Mouse (Mus musculus) cerebellum, postnatal 10 days (tissue): Measurements from ENCODE around the gene Ttc6.

ENCODE experiments used
- DNase-seq, 2 experiments: peaks; one replicate each; pipeline ENCODE4 v3.0.0; 2021; ENCODE audit warnings: mixed read lengths in 2 of 2

Gene Ttc6

DNA sequence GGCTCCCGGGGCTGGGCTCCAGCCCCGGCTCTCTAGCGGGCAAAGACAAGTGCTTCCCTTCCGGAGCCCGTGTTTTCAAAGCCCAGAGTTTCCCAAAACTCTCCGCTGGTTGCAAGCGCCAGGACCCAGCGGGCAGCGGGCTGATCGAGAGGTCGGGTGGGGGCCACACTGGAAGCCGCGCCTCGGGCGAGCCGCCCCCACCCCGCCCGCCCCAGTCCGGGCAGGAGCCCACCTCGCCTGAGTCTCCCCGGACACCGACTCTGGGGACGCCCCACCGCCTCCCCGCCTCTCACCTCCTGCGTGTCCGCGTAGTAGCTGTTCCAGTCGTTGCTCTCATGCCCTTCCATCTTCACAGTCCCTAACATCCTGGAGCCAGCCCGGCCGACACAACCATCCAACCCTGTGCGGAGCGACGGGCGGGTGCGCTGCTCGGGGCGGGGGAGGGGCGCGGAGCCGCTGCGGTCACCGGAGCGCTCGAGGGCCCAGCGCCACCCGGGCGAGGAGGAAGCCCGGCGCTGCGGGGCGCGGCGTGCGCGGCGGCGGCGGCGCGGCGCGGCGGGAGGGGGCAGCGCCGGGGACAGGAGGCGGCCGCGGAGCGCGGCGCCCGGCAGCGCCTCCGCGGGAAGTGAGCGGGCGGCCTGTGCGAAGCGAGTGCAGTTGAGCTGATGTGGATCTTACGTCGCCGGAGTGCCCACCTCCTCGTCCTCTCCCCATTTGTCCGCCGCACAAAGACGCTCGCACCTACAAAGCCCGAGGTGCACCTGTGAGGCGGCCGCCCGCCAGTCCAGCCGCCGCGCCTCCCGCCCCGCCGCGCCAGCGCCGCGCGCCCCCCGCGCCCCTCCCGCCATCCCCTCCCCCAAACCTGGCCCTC lies 18.3 kb upstream of the Ttc6 start:
- DNase-seq: peak; percentile 49 to 50

DNA sequence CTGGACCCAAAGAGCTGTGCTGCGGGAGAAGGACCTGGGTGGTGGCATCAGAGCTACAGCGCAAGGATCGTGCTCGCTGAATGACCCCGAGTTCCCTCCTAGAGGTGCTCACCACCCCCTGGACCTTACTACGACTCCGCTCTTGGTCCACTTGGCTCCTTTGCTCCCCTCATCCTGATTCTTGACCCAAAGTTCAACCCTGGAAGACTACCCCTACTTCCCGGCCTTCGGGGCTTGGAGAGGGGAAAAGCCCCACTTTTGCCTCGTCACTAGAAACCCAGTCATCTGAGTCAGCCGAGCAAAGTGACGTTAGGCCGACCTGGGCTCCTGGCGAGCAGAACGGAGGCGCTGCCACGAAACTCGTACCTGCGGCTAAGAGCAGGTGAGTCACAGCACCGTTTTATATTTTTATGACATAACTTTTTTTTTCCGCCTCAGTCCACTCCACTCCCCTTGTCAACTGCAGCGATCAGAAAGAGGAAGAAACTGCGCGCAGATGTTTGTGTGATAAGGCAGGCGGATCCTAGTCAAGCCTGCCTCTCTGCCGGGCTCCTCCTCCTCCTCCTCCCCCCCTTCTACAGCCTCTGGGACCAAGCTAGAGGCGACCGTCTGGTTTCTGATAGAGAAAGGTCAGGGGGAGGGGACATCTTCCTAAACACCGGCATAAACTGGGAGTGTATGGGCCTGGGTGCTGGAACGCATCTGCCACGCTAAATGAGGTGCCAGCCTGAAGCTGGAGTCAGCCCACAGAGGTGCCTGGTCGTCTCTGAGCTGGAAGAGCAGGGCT lies 17.3 kb upstream of the Ttc6 start, which contains the start of gene Foxa1:
Gene Foxa1, minus strand, starts transcription at position 502 of the 787 bp plus-strand sequence.
- DNase-seq: peak in 1 of 2 experiments; percentile 26

- DNase-seq: no peak
Measured at GRCm38 (mm10) chr12:57547890-57548289, 16.0 kb upstream of the Ttc6 start.

DNA sequence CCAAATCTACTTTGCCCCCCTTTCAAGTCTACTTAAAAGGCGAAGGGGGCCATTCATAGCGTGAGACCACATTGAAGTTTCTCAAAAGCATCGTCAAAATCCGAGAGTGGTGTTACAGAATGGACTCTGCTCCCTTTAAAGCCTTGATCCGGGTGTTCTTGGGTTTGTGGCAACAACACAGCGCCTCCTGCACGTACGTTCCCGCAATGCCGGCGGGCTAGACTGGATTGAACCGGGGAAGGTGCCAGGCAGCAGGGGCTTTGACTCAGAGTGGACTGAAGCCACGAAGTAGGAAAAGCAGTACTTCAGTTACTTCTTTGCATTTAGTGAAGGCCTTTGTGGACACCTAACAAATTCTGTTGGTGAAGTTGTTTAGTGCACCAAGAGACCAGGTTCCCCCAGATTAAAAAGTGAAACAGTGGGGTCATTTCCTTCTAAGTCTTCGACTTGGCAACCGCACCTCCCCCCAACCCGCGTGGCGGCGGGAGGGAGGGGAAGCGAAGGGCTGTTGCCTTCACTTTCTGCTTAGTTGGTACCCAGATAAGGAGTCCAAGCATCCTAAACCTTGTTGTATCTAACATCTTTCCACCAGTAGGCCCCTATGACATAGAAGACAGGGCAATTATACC lies 15.4 kb upstream of the Ttc6 start:
- DNase-seq: peak; percentile 43 to 45

GRCm38 (mm10) chr12:57548981-57549666 lies 14.8 kb upstream of the Ttc6 start:
- DNase-seq: peak in 1 of 2 experiments; percentile 16

GRCm38 (mm10) chr12:57549667-57550160 lies 14.2 kb upstream of the Ttc6 start:
- DNase-seq: no peak

GRCm38 (mm10) chr12:57550181-57550808 lies 13.6 kb upstream of the Ttc6 start:
- peak in 1 of 2 experiments; percentile 15 for DNase-seq

DNA sequence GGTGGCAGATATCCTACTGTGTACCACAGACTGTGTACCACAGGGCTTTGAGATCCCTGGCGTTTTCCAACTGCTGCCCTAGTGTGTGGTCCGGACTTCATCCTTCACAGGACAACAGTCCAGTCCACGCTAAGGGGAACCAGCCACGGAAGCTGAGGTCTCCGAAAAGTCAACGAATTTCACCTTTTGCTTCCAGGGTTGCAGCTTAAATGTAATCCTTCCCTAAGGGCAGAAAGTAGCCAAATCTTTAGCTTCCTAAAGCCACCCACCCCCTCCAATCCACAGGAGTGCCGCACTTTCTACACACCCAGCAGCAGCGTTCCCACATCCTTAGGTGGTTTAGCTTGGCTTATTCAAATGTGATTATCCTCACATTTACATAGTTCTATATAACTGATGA lies 13.0 kb upstream of the Ttc6 start:
- peak in 1 of 2 experiments; percentile 16 for DNase-seq

DNA sequence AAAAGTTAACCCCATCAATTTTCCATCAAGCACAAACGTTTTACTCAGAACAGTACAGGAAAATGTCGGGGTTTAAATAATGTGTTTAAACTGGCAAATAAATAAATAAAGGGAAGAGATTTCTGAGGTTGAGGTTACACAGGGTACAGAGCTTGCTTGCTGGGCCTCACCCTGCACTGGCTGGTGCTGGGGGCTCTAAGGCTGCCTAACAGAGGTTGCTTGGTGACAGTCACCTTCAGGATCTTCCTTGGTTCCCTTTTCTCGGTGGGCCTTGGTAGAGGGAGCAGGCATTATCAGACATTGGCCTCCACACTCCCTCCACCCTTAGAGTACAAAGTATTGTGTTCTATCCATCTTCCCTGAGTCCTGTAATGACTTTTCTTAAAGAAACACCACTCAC lies 11.6 kb upstream of the Ttc6 start:
- DNase-seq: no peak

GRCm38 (mm10) chr12:57554091-57554490 lies 9.8 kb upstream of the Ttc6 start:
- DNase-seq: no peak

GRCm38 (mm10) chr12:57571773-57572172 lies 7.9 kb downstream of the Ttc6 start:
- no peak for DNase-seq

- DNase-seq: no peak
Measured at GRCm38 (mm10) chr12:57572415-57572814, 8.5 kb downstream of the Ttc6 start.

DNA sequence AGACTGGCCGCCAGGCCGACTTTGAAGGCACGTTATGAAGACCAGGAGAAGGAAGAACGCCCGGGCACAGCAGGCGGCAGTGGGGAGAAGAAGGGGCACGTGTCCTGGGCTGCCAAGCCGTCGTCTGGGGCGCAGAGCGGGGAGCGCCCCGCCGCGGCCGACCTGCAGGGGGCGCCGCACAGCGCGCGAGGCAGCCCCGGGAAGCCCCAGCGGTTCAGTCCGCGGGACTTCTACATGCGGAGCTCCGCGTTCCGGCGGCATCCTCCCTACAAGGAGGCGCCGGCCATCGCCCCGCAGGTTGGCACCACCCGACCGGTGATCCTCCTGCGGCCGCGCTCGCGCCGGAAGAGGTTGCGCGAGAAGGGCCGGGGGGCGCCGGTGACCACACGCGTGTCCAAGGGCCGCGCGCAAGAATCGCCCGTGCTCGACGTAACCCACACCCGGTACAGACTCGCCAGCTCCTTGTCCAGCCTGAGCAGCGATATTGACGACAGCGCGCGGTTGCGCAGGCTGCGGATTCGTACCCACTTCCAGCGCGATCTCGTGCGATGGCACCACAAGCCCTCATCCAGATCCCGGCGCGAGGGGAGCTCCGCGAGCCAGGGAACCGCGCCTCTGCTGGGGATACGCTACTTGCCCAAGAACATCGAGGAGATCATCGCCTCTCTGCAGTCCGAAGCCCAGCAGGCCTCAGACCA lies 12.2 kb downstream of the Ttc6 start:
- DNase-seq: peak; percentile 45 to 60

DNA sequence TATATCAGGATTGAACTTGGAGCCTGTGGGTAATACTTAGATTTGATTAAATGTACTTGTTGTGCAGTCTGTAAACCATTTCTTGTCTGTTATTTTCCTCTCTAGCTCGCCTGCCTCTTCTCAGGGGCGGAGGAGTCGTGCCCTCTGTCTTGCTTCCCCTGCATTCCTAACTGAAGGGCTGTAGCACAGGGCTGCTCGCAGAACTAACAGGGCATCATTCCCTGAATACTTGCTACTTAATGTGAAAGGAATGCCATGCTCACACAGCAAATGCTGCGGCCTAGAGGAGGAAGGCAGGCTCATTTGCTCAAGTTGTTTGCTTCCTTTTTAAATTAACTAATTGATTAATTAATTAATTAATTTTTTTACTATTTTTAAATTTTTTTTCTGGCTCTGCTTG lies 43.7 kb downstream of the Ttc6 start:
- no peak for DNase-seq

DNA sequence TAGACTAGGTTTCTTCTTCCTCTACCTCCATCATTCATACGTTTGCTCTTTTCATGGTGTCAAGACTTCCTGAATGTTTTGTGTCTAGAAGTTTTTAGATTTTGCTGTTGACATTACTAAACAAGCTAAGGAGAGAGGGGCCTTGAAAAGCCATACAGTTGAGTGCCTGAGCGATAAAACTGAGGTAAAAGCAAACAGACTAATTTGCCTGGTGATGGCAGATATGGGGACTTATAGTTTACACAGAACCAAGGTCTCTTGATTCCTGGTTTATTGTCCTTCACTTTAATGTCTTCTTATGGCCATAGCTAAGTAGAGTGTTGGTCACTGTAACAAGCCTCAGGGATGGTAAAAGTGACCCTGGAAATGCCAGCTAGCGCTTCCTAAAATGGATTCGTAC lies 51.2 kb downstream of the Ttc6 start:
- no peak for DNase-seq

DNA sequence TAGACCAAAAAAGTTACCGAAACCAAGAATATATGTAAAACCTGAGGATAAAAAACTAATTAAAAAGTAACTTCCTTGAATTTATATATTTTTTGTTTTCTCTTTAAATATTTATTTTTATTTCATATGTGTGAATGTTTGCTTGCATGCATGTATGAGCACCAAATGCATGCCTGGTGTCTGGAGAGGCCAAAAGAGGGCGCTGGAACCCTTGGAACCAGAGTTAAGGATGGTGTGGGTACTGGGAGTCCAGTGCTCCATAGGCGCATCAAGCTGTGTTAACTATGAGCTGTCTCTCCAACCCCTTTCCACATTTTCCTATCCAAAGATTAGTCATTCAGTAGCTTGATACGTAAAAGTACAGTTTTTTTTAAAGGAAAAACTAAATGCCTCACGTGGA lies 58.1 kb downstream of the Ttc6 start:
- DNase-seq: peak in 1 of 2 experiments; percentile 1

DNA sequence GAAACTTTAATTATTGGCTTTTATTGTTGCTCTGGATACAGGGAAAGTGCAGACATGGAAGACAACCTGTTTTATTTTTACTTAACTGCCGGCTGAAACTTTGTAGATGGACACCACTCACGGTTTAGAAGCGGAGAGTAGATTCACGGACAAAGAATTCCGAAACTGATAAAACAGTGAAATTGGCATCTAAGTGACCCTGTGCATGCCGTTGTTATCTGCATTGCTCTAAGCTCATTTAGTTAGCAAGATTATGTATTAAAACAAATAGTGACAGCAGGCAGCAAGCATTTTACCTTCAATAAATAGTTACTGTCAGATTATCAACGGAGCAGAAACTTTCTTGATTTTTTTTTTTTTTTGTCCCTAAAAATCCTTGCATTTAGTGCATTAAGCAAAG lies 59.4 kb downstream of the Ttc6 start:
- no peak for DNase-seq

GRCm38 (mm10) chr12:57624011-57624608 lies 60.2 kb downstream of the Ttc6 start:
- DNase-seq: no peak

GRCm38 (mm10) chr12:57650011-57650410 lies 86.1 kb downstream of the Ttc6 start:
- DNase-seq: peak; percentile 42 to 53

DNA sequence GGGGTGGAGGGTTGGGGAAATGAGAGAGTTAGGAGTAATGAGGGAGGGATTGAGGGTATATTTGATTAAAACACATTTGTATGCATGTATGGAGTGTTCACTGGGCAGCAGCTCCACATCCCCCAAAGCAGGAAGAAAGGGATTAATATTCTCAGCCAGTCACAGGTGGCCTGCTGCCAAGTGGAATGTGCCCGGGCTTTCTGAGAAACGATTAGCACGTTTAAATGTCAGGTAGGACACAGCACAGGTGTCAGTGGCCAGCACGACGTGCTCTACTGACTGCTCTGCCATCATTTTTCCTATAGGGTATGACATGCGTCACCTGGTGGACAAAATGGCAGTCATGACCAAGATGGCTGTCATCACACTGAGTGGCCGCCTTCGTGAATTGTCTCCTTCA lies 86.8 kb downstream of the Ttc6 start:
- DNase-seq: peak; percentile 34 to 42
